Mouse (Mus musculus) adrenal gland, adult 8-10 months (tissue): ENCODE data around the gene Ush1g. TPM values are rescaled to one million over a fixed set of nuclear protein-coding genes. Genes with fewer than 3 reads are reported as not detected.
A peak's percentile ranks its signal among the peaks of the same experiment; 100 is the strongest.

Source experiments
- DNase-seq: peaks from one replicate; pipeline ENCODE4 v3.0.0; 2022
- total RNA-seq, 4 experiments: library from RNA; stranded (reverse); gene quantifications; 2 replicates each; pipeline ENCODE4 v1.2.4; 2022

Ush1g gene
- 1 to 10 TPM in 2 of 4 experiments, under 1 TPM in 2; 0.52 to 2.3 (median 1.1) TPM for total RNA-seq

DNA sequence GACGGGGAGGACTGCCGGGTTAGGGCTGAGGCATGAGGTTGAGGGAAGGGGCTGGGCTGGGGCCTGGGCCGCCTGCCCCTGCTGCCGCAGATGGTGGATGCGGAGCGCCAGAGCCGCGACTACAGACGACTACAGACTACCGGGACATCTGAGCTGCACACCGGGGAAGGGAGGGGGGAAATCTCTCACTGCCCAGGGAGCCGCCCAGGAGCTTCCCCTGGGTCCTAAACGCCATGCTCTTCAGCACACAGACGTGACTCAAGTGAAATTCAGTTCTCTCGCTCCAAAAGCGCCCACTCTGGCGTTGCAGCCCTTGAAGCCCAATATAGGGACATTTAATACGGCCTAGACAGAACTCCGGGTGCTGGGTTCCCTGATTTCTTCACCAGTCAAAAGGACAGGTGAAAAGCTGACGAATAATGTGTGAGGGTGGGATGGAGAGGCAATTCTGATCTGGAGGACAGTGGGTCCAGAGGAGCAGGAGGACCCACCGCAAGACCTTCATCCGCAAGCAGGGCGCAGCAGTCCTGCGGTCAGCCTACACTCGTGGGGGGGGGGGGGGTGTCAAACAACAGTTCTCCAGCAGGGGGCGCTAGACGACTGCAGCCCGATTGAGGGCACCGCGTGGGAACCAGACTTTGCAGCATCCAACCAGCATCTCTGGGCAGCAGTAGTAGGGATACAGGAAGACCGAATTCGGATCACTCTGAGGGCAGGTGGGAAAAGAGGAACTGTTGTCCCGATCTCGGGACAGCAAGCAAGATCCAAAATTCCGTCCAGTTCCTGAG, at the start of gene Ush1g:
TSS of gene Ush1g (minus strand) at position 136 of the 788 bp plus-strand sequence.
- DNase-seq: no peak

DNA sequence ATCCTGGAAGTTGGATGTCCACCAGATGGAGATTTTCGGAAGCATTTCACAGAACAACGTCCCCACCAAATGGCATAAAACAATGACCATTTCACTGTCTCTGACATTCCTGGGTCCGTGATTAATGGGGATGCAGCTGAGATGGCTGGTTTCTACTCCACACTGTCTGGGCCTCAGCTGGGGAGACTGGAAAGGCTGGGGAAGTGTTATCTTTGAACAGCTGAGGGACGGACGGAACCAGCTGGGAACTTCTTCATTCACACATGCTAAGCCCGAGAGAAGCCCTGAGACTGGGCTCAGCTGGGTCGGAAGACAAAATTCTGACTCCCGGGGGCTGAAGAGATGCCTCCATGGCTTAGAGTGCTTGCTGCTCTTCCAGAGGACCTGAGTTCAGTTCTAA, 49.5 kb upstream of the Ush1g start:
- no peak for DNase-seq

DNA sequence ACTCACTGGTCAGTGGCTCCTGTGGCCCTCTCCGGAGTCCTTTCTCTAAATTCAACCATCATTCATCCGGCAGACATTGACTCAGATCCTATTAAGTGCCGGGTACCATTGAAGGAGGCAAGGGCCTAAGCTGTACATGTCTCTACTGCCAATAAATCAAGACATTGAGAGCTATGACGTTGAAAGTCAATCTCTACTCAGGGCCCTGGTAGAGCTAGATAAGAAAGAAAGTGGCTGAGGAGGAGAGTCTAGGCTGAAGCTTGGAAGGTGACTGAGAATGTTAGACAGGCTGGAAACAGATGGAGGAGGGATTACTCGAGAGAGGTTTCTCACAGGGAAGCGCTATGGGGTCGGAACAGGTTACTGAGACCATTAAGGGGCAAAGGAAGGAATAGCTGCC, 48.5 kb upstream of the Ush1g start:
- DNase-seq: no peak

DNA sequence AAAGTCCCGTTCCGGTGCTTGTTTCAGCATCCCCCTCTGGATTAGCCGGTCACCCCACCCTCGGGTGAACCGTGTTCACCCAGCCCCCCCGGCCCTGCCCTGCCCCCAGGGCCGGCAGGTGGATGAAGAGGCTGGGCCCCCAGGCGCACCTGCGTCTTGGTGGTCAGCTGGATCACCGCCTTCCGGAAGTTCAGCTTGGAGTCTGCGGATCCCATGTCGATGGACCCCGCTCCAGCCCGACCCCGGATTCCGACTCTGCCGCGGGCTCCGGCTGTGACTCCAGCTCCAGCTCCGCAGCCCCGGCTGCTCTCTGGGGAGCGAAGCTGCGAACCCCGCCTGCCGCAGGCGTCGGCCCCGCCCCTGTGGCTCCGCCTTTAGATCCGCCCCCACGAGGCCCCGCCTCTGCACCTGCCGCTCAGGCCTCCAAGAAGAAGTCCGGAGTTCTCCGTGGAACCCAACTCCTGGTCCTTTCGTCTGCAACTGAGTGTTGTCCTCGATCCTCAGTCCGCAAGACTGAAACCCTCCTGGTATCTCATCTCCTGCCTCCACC, 45.6 kb upstream of the Ush1g start, which contains the start of gene Hid1:
TSS of gene Hid1 (minus strand) at position 362 of the 550 bp plus-strand sequence.
- peak; percentile 75 for DNase-seq

DNA sequence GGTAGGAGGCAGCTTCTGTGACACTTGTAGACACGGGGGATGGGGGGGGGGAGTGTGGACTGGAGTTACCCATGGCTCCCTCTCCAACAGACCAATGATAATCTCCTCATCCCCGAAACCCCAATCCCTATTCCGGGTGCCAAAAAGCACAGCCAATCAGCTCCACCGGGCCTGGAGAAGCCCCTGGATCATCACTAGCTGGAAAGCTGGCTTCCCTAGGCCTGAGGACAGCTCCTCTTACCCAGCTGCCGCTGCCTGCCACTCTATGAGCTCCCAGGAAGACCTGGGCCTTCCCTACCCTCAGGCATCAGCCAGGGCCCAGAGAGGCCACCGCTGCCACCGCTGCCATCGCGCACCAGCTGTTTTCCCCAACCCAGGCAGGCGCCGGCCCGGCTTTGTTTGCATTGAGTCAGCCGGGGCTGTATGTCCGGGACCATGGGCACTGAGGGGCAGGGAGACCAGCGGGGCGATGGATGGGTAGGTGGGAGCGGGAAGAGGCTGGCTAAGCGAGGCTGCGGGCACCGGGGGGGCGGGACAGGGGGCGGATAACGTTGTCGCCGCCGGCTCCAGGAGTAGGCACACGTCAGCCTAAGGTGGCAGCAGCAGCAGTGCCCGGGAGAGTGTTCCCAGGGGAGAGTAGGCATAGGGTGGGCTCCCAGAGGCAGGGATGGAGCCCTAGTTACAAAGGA, 45.0 kb upstream of the Ush1g start:
- no peak for DNase-seq

DNA sequence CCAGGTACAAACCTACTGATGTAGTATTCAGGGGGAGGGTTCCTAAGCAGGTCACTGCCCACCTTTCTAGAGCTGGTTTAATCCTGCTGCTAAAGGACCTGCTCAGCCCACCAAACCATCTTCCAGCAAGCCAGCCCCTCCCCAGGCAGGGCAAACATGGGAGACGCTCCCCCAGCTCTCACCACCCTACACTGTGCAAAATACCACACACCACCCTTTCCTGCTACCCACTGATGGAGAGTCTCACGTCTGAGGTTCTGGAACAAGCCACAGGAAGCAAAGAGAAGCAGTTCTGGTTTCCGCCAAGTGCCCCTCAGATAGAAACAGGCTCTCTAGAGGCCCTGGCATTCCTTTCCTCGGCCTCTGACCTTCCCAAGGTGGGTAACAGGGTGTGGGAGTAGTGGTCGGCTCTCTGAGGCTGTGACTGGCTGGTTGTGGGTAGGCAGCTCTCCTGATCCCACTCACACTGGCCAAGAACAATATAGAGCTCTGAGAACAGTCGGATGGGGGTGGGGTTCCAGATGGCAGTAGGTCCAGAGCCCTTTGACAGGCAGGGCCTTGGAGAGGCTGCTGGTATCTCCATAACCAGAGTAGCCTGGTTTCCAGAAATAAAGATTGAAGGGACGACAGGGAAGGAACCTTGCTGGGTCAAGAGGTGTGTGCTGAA, 44.3 kb upstream of the Ush1g start:
- no peak for DNase-seq

DNA sequence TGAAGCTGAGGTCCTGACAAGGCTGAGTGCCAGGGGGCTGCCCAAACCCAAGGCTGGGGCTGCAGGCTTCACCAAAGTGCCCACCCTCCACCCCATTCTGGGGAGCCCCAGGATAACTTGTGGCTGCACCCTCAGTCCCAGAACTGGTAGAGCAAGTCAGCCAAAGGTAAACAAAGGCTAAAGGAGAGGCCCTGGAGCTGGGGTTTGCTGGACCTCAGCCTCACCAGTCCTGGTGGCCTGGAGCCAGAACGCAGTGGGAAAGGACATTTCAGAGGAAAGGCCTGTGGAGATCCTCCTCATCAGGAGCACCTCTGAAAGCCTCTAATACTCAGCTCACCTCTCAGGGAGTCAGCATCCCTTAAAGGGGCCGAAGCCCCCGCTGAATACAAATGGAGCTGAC, 42.3 kb upstream of the Ush1g start:
- no peak for DNase-seq

DNA sequence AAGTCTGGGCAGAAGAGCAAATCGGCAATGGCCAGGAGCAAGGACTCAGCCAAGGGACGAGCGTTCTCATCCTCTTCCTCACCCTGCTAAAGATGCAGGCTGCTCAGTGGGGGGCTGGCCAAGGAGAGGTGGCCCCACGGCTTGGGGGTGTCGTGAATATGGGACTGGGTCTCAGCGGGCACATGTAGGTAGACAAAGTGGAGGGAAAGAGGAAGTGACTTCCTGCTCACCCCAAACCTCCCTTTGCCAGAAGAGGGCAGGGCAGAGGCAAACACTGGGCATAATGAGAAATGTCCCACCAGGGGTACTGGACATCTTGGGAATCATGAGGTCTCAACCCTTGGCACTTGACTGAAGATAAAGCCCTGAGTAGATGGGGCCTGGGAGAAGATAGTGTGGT, 37.9 kb upstream of the Ush1g start:
- DNase-seq: no peak

DNA sequence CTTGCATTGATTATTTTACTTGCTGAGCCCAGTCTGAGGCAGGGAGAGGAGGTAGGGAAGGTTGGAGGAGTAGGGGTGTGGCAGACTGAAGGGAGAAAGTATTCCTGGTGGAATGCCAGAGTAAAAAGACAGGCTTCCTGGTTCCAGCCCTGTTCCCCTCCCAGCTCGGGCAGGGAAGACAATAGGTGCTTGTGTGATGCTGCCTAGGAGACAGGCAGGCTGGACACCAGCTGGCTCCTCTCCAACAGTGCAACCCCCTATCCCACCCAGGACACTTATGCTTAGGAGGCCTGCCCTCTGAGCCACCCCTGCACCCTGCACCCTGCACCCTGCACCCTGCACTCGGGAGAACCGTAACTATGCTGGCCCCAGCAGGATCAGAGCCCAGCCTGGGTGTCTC, 37.5 kb upstream of the Ush1g start:
- no peak for DNase-seq

DNA sequence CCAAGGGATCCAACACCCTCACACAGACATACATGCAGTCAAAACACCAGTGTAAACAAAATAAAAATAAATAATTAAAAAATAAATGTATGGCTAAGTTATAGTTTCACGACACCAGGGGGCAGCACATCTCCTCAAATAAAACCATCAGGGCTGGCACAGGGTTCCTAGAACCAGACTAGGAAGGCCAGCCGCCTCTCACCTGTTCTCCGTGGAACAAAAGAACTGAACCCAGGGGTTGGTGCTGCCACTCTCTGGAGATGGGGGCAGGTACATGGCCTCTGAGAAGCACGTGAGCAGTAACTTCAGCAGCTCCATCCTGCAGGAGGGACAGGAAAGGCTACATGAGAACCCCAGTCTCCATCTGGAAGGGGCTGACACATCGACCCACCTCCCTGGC, 36.6 kb upstream of the Ush1g start:
- peak; percentile 41 for DNase-seq

DNA sequence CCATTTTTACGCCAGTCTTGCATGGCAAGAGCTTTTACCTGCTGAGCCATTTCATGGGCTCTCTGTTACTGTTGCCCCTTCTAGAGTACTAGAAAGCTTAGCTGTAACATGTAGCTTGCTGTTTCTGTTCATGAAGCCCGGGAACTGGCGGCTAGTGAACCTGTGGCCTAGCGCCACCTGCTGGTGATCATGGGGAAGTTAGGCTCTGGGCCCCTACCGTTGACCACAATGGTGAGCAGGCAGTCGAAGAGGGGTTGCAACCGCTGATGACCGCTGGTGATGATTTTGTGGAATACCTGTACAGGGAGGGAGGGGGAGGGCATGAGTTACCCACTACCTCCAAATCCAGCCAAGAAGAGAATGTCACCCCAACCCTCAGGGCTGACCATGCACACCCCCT, 32.3 kb upstream of the Ush1g start:
- no peak for DNase-seq

DNA sequence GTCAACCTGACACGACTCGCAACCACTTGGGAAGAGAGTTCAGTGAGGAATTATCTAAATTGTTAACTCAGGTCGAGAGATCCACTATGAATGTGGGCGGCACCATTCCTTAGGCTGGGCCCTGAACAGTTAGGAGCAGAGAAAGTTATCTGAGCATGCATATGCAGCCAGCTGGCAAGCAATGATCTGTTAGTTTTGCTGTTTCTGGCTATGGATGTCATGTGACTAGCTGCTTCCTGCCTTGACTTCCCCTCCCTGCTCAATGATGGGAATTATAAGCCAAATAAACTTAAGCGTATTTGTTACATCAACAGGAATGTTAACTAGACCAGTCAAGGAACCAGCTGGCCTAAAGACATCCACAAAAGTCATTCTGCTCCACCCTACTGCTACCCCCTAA, 31.5 kb upstream of the Ush1g start:
- no peak for DNase-seq

DNA sequence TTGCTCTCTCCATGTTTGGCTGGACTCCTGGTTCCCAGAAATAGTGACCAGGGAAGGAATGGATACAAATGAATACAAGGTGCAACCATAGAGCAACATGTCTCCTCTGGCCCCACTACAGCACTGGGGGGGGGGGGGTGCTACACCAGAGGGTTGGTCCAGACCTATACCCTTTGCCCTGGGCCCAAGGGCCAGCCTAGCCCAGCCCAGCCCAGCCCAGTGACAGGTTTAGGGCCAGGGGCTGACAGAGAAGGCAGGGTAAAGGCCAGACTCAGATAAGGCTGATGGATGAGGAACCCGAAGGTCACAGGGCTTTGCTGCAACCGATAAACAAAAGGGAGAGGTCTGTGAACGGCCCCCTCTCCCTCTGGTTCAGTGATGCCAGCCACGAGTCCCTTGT, 28.1 kb upstream of the Ush1g start:
- DNase-seq: no peak

DNA sequence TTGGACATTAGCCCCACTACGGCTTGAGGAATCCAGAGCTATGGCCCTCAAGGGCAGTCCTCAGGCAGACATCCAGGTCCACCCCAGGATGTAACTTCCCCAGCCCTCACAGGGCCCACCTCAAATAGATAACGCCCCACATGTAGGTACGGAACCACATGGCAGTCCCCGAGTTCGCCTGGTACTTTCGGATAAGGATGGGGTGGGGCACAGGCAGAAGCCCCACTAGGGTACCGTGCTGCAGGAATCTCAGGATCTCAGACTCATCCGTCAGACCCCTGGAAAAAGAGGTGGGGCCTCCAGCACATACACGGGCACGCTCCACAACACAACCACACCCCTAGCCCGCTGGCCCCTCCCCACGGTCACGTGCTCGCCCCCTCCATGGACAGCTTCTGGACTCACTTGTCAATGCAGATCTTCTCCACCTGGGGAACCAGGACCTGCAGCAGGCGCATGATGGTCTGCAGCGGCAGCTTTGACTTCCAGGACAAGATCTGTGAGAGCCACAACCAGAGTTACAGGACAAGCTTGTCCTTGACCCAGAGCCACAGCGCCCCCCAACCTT, 26.9 kb upstream of the Ush1g start:
- no peak for DNase-seq

DNA sequence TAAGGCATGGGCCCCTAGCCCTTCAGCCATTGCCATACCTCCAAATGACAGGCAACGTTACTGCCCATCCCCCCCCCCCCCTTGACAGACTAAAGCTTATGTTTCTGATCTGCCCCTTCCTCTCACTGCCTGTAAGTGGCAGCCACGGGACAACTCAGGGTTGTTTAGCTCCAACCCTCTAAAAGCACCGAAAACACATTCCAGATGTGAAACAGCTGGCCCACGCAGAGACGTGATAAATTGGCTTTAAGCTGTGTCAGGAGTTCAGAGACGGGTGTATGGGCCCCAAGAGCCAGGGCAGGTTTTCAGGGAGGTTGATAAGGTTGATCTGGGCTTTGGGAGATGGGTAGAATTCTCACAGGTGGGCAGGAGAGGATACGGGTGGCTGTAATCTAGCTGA, 23.7 kb upstream of the Ush1g start:
- DNase-seq: no peak

DNA sequence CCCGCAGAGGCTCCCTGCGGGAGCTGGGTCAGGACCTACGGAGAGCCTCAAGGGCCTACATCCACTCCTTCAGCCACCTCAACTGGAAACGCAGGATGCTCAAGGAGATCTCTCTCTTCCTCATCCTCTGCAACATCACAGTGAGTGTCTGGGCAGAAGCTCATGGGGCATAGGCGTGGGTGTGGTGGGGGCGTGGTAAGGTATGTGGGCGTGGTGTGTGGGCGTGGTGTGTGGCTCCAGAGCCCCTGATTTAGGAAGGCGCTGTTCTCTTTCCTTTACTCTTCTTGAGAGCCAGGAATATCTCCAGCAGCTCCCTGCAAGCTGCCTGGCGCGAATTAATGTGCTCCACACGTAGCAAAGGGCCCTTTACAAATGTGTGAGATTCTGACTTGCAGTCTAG, 23.1 kb upstream of the Ush1g start:
- DNase-seq: no peak

DNA sequence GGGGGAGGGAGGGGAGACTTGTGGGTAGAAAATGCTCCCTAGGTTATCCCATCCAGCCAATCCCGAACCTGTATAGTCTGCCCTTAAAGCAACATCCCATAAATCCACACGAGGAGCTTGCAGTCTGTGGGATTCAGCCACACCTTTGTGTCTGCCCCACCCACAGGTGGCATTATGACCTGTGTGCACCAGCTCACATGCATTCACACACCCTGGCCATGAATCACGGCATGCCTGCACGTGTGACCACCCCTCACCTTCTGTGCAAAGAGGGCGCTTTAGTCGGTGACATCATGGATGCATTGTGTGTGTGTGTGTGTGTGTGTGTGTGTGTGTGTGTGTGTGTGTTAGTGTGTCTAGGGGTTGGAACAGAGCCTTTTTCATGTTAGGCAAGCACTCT, 20.0 kb upstream of the Ush1g start:
- no peak for DNase-seq

DNA sequence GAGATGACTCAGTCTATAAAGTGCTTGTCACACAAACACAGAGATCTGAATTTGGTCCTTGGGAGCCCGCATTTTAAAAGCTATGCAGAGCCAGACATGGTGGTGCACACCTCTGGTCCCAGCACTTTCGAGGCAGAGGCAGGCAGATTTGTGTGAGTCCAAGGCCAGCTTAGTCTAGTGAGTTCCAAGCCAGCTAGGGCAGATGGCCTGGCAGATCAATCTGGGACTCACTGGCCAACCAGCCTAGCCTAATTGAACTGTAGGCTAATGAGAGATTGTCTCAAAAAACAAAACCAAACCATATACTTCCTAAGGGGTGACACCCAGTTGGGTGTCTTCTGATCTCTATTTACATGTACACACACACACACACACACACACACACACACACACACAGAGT, 19.4 kb upstream of the Ush1g start:
- no peak for DNase-seq

DNA sequence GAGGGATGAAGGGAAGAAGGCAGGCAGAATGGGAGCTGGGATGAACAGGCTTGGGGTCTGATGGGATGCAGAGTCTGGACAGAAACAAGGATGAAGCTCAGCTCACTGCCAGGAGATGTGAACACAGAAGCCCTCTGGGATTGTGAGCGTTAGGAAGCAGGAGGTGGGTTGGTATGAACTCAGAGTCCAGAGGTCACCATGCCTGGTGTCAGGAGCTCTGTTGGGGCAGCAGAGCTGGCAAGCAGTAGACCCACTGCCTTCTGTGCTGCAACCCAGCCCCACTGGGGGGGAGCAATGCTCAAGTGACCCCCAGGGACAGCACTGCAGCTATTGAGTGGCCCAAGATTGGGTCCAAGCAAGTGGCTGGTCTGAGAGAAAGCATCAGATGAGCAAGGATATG, 16.0 kb upstream of the Ush1g start:
- no peak for DNase-seq

DNA sequence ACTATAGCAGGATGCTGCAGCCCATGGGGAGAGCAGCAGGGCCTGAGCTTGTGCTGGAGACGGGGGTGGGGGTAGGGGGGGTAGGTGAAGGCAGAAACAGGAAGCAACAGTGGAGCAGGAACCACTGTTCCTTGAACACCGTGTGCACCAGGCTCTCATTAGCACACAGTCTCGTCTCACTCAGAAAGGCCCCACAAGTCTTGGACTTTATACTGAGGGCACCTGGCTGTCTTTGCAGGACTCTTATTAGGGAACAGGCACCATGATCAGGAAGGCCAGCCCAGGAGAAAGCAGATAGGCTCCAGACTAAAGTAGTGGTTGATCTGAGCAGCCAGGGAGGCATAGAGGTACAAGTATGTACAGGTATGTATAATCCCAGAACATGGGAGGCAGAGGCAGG, 15.5 kb upstream of the Ush1g start:
- no peak for DNase-seq

DNA sequence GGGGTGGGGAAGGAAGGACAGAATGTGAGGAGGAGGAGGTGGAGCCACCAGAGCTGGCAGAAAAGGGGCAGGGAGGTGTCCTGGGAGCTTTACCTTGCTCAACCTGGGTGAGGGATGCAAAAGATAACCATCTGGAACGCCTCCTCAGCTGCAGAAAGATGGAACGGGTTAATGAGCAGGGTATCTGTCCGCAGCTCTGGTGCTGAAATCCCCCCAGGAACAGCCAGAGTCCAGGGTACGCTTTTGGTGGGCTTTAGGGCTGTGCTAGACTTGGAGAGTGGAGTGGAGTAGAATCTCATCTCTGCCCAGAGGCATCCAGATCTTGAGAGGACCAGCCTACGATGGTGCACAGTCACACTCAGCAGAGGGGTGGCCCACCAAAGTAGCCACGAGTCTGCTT, 14.3 kb upstream of the Ush1g start:
- no peak for DNase-seq

DNA sequence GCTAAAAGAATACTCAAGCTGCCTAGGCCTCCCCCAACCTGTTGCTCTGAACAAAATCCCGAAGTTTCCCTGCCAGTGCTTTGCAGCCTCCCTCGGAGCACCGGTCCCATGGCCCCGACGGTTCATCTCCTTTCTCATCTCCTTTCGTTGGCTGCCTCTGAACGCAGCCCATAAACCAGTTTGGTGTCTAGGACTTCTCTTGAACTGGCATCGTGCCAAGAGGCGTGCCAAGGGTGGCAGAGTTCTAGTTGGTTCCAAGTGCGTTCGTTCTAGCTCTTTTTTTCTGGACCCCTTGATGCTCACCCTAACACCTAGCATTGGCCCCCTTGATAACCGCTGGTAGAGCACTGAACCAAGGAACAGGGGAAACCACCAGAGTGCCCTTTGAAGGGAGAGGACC, 13.4 kb upstream of the Ush1g start:
- no peak for DNase-seq

DNA sequence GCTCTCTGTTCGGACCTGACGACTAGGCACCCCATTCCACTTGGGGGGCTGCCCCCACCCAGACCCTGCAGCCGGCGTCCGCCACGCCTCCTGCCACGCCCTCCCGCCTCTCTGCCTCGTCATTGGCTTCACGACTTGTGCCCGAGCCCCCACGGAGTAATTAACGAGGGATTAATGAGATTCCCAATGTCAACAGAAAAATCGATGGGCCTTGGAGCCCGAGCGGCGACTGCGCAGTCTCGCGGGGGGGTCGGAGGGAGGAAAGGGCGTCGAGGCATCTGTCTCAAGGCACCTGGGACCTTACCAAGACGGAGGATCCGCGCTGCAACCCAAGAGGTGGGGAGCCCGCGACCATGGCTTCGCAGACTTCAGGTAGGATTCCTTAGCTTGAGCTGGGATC, 12.7 kb upstream of the Ush1g start, which contains the start of gene Otop3:
TSS of gene Otop3 (plus strand) at position 201 of the 400 bp plus-strand sequence.
- DNase-seq: no peak
